Mouse (Mus musculus) heart, postnatal 0 days (tissue): ENCODE data around the gene Pyurf.

Experiments used
- CTCF ChIP-seq: IDR thresholded peaks from 2 replicates; pipeline ENCODE4 v1.5.1; 2016; ENCODE audit warnings: antibody characterized with exemption, control low read depth, low read depth
- EP300 ChIP-seq: IDR thresholded peaks from 2 replicates; pipeline ENCODE4 v1.6.1; 2016; ENCODE audit warnings: antibody characterized with exemption, low read depth

GRCm38 (mm10) chr6:57706721-57707120 is 14.8 kb upstream of the Pyurf start:
- TF ChIP-seq CTCF (no peak), EP300 (no peak)
